Mouse (Mus musculus): Measurements from ENCODE around the gene Med20. TPM values are rescaled to one million over a fixed set of nuclear protein-coding genes. Genes with fewer than 3 reads are reported as not detected.
"Not testable (repeated sequence)": the region's sequence is repeated elsewhere in the genome, so short reads cannot be mapped to it uniquely, and the experiment has no call there.

Med20 gene
- polyA plus RNA-seq, 1 experiment, result not detected

DNA sequence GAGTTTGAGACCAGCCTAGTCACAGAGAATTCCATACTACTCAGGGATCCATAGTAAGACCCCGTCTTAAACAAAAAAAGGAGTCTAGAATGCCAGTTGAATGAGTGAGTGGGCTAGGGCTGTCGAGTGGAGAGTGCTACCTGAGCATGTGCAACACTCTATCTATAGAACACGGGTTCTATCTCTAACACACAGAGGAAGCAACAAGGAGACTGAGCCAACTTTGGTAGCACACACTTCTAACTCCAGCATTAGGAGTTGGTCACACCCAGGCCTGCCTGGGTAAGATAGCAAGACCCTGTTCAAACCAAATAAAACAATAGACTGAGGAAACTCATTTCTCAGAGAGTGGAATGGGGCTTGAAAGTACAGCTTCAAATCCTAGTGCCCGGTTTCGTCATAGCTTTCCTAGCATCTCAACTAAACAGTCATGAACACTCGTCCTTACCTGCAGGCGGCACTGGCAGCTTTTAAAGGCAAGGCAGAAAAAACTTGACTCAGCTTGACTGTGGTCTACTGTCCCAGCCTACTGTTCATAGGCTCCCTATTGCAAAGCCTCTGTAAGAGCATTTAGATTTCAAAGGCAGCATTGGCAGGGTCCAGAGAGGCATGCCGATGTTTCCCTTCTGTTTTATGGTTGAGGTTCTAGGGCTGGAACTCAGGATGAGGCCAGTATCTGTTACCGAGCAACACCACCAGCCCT lies 6.4 kb downstream of the Med20 start:
- TF ChIP-seq POLR2A (IDR thresholded peaks at IDR 0.05; ENCODE audit: insufficient read depth, low read depth, low read length) (no peak), CTCF (IDR thresholded peaks at IDR 0.05; ENCODE audit: insufficient read depth, low read depth, low read length) (no peak)
- H3K4me1 ChIP-seq (ENCODE audit: control insufficient read depth, insufficient read depth, low read length), result peaks cover 7% of the 10 kb centered on the region
- WGBS, result 93% methylated on average over 9 of the region's 9 CpGs
- H3K4me3 ChIP-seq (ENCODE audit: insufficient read depth, low read depth, low read length), result no peak overlapping the region
- no peak overlapping the region for H3K27ac ChIP-seq (ENCODE audit: insufficient read depth, low read depth, low read length)

DNA sequence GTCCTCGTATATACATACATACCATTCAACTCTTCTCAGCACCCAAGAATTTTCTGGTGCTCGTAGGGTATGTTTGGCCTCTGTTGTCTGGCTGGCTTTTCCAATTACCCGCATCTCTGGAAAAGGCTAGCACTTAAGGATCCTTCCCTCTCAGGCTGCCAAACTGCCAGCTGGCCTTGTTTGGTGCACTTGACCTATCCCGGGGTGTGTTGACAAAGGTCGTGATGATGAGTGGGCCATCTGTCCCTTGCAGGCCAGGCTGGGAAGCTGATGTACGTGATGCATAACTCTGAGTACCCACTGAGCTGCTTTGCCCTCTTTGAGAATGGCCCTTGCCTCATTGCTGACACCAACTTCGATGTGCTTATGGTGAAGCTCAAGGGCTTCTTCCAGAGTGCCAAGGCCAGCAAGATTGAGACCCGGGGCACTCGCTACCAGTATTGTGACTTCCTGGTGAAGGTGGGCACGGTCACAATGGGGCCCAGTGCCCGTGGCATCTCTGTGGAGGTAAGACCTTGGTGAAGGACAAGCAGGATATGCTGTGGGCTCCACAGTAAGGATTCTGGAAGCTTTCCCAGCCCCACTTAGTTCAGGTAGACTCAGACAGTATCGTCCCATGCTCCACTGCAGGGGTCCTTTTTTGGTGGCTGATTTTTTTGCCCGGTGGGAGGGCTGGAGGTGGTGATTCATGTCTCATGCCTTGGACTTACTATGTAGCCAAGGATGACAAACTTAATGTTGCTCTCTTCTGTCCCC lies 7.4 kb downstream of the Med20 start:
- WGBS, result 90% methylated on average over 13 of the region's 13 CpGs
- TF ChIP-seq CTCF (IDR thresholded peaks at IDR 0.05; ENCODE audit: insufficient read depth, low read depth, low read length) (no peak), POLR2A (IDR thresholded peaks at IDR 0.05; ENCODE audit: insufficient read depth, low read depth, low read length) (no peak)
- no peak overlapping the region for H3K4me3 ChIP-seq (ENCODE audit: insufficient read depth, low read depth, low read length)
- no peak overlapping the region for H3K27ac ChIP-seq (ENCODE audit: insufficient read depth, low read depth, low read length)
- H3K4me1 ChIP-seq (ENCODE audit: control insufficient read depth, insufficient read depth, low read length), result peaks cover 5% of the 10 kb centered on the region; the same call in 1 of the 2 replicates

DNA sequence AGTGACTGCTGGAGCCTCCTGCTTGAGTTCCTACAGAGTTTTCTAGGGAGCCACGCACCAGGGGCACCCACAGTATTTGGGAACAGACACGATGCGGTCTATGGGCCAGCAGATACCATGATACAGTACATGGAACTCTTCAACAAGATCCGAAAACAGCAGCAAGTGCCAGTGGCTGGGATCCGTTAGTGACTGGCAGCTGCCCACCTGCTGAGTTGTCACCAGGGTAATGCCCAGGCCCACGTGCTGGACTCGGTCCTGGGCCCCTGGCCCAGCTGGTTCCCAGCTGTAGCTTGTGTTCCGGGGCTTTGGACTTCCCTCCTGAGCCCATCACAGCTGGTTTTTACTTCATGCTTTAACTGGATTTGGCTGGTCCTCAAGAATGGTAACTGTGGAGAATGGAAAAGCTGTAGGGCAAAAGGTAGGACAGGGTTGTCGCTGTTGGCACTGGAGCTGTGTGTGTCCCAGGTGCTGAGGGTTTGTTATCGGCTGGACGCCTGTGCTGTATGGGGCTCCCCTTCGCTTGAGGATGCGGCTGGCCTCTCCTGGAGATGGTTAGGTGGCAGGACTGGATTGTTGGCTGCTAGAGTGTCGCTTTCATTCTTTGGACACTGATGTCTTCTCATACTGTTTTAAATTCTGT lies 11.7 kb downstream of the Med20 start:
- TF ChIP-seq POLR2A (IDR thresholded peaks at IDR 0.05; ENCODE audit: insufficient read depth, low read depth, low read length) (no peak), CTCF (IDR thresholded peaks at IDR 0.05; ENCODE audit: insufficient read depth, low read depth, low read length) (no peak)
- H3K4me3 ChIP-seq (ENCODE audit: insufficient read depth, low read depth, low read length), result no peak overlapping the region
- no peak overlapping the region for H3K27ac ChIP-seq (ENCODE audit: insufficient read depth, low read depth, low read length)
- H3K4me1 ChIP-seq (ENCODE audit: control insufficient read depth, insufficient read depth, low read length), result peaks cover 5% of the 10 kb centered on the region; the same call in 1 of the 2 replicates
- WGBS, result 93% methylated on average over 14 of the region's 14 CpGs

DNA sequence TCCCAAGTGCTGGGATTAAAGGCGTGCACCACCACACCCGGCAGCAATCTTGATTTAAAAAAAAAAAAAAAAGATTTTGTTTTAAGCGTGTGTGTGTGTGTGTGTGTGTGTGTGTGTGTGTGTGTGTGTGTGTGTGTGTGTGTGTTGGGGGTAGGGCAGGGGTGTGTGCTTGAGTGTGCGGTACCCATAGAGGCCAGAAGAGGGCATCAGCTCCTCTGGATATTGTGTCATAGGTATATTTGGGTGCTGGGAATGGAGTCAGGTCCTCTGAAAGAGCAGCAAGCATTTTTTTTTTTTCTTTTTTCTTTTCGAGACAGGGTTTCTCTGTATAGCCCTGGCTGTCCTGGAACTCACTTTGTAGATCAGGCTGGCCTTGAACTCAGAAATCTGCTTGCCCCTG lies 13.2 kb downstream of the Med20 start:
- not testable (repeated sequence) for H3K4me3 ChIP-seq (ENCODE audit: insufficient read depth, low read depth, low read length); H3K27ac ChIP-seq (ENCODE audit: insufficient read depth, low read depth, low read length); H3K4me1 ChIP-seq (ENCODE audit: control insufficient read depth, insufficient read depth, low read length)
- WGBS, result 98% methylated on average over 5 of the region's 5 CpGs

DNA sequence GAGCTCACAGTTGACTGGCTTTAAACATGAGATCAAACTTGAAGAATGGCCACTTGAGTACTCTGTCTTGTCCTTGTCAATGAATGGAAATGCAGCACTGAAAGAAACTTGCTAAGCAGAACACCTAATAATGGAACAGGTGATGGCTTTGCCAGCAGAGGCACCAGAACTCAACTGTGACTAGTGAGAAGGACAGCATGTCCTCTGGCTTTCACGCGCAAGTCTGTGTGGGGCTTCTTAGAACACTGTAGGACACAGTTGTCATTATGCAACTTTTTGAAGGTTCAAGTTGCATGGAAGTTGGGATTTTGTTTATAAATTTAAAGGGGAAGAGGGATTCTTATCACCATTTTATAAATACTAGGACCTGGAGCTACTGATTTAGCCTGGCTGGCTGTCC lies 13.7 kb downstream of the Med20 start:
- Histone ChIP-seq H3K27ac (ENCODE audit: insufficient read depth, low read depth, low read length) (no peak overlapping the region), H3K4me3 (ENCODE audit: insufficient read depth, low read depth, low read length) (no peak overlapping the region), H3K4me1 (ENCODE audit: control insufficient read depth, insufficient read depth, low read length) (peaks cover 4% of the 10 kb centered on the region)
- TF ChIP-seq POLR2A (IDR thresholded peaks at IDR 0.05; ENCODE audit: insufficient read depth, low read depth, low read length) (no peak), CTCF (IDR thresholded peaks at IDR 0.05; ENCODE audit: insufficient read depth, low read depth, low read length) (no peak)
- WGBS, result 94% methylated on average over 2 of the region's 2 CpGs

DNA sequence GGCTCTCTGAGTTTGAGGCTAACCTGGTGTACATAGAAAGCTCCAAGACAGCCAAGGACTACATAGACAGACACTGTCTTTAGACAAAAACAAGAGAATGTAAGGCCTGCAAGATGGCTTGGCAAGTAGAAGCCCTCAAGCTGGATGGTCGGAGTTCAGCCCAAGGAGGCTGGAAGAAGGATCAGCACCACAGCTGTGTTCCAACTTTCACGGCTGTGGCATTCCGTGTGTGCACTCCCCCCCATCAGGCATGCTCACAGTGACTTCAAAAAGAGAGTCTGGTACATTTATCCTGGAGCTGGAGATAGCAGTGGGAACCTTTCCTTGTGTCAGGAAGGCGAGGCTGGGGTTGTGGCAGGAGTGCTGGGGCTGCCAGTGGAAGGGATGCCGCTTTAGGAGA lies 14.6 kb downstream of the Med20 start:
- H3K4me1 ChIP-seq (ENCODE audit: control insufficient read depth, insufficient read depth, low read length), result peaks cover 9% of the 10 kb centered on the region
- no peak overlapping the region for H3K4me3 ChIP-seq (ENCODE audit: insufficient read depth, low read depth, low read length)
- 79% methylated on average over 5 of the region's 5 CpGs for WGBS
- H3K27ac ChIP-seq (ENCODE audit: insufficient read depth, low read depth, low read length), result no peak overlapping the region
- TF ChIP-seq POLR2A (IDR thresholded peaks at IDR 0.05; ENCODE audit: insufficient read depth, low read depth, low read length) (no peak), CTCF (IDR thresholded peaks at IDR 0.05; ENCODE audit: insufficient read depth, low read depth, low read length) (no peak)

DNA sequence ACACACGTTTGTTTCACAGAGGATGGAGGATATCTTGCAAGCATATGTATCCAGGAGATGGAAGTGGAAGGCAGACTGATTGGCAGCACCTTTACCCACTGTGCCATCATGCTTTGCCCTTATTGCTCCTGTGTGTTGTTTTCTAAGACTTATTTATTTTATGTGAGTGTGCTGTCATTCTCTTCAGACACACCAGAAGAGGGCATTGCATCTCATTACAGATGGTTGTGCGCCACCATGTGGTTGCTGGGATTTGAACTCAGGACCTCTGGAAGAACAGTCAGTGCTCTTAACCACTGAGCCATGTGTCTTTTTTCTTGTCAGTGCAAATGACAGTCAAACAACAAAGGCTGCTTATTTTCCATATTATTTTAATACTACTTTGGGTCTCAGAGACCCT lies 16.4 kb downstream of the Med20 start:
- WGBS, result 79% methylated on average over 2 of the region's 2 CpGs
- no peak overlapping the region for H3K4me3 ChIP-seq (ENCODE audit: insufficient read depth, low read depth, low read length)

DNA sequence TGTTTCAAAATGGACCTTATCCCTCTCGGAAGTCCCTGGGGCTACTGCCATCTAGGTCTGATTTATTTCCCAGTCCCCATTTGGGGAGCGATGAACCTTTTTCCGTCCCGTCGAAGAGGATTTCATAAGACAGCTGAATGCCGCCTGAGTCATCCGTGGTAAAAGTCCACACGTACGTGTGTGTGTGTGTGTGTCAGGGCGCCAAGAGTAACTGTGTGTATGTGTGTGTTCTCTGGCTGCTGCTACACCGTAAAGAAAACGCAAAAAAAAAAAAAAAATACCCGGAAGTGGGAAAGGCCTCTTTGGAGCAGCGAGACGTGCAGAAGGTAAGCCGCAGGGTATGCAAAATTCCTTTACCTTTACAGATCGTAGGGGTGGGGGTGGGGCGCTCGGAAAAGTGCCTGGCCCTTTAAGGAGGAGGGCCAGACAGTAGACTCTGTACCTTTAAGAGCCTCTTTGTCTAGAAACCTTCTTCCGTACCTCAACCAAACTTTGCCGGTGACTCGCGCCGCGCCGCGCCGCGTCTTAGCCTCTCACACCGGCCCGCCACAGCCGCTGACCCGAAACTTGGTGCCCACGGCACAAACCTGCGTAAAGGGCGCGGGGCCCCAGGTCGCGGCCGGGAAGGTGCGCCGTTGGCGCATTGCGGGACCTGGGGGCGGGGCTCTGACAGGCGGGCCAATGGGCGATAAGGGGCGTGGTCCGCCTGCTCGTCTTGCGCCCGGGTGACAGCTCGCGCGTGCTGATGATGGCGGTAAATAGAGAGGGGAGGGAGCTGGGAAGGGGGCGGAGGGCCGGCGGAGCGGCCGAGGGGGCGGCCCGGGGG lies 17.7 kb downstream of the Med20 start:
- Histone ChIP-seq H3K4me1 (ENCODE audit: control insufficient read depth, insufficient read depth, low read length) (peaks cover 12% of the 10 kb centered on the region), H3K27ac (ENCODE audit: insufficient read depth, low read depth, low read length) (peak overlapping the region; percentile 89), H3K4me3 (ENCODE audit: insufficient read depth, low read depth, low read length) (peak overlapping the region; percentile 100)
- TF ChIP-seq POLR2A (IDR thresholded peaks at IDR 0.05; ENCODE audit: insufficient read depth, low read depth, low read length), result peak; percentile 41; the same call in 1 of the 2 replicates
- TF ChIP-seq CTCF (IDR thresholded peaks at IDR 0.05; ENCODE audit: insufficient read depth, low read depth, low read length), result no peak
- under 1% methylated on average over 62 of the region's 63 CpGs for WGBS

More for the DNA sequence above, 16.4 kb downstream of the Med20 start:
- Histone ChIP-seq H3K27ac (ENCODE audit: insufficient read depth, low read depth, low read length) (no peak overlapping the region), H3K4me1 (ENCODE audit: control insufficient read depth, insufficient read depth, low read length) (peaks cover 12% of the 10 kb centered on the region)
- TF ChIP-seq POLR2A (IDR thresholded peaks at IDR 0.05; ENCODE audit: insufficient read depth, low read depth, low read length), result no peak
- TF ChIP-seq CTCF (IDR thresholded peaks at IDR 0.05; ENCODE audit: insufficient read depth, low read depth, low read length), result no peak
